Mouse (Mus musculus): ENCODE results near the gene Oas1c.
"Not testable (repeated sequence)": the region's sequence is repeated elsewhere in the genome, so short reads cannot be mapped to it uniquely, and the experiment has no call there.

Gene Oas1c

DNA sequence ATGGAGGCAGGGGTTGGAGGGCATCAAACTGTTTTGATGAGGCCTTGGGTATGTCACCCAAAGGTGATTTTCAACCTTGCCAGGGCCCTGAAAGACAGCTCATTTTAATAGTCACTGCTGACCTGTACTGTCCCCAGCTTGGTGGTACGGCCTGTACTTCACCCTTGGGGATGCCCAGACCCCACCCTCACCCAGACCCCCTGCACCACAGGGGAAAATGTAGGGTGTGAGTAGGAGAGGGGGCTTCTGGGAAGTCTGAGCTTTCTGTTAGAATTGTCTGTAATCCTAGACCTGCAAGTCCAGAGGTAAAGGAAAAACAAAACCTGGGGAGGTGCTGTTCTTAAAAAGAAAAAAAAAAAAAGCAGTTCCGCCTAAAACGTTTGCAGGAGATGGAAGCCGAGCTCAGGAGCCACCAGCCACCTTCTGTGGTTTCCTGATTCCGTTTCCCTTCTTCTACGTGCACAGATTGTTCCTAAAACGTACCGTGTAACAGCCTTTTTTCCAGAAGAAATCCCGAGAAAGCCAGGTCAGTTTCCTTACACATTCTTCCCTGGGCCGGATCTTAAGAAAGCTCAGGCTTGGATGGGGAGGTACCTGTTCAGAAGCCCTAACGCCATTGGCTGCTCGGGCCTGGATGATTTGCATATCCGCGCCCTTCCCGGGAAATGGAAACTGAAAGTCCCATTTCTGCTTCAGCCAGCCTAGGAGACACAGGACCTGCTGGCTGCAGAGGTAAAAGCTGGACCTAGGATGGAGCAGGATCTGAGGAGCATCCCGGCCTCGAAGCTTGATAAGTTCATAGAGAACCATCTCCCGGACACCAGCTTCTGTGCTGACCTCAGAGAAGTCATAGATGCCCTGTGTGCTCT is at the start of gene Oas1c:
Oas1c (minus strand) TSS at position 564 of the 869 bp plus-strand sequence.
- peak; percentile 85 for DNase-seq

DNA sequence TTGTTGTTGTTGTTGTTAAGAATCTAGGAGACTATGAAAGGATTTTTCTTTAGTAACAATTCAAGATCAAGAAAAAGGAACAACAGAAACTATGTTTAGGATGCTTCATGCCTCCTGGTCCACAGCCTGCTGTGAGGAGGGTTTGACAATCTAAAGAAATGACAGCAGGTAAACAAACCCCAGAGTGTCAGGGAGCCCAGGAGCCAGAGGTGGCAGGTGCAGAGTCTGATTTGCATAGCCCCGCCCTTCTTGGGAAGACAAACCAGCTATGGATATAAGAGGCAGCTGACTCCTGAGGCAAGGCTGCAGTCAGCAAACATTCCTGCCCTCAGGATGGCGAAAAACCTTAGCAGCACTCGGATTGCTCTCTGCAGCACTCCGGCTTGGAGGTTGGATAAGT is 48.8 kb upstream of the Oas1c start, which contains the start of gene Oas1h:
Oas1h (plus strand) TSS at position 301 of the 400 bp plus-strand sequence.
- DNase-seq, result no peak

DNA sequence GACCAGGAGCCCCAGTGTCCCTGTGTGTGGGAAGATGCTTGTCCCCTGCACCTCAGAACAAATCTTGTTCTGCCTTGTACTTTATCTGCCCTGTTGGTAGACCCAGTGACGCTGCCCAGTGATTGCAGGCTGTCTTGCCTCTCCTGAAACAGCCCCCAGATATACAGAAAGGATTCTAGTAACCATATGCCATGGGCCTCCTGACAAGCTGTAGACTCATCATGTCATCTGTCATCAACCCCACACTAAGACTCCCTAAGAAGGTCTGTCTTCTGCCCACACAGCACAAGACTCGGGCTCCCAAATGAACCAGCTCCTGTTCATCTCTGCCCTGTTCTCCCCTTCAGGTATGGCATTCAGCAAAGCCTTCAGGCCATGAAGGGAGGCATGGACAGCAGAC is 46.9 kb upstream of the Oas1c start:
- DNase-seq, result no peak

DNA sequence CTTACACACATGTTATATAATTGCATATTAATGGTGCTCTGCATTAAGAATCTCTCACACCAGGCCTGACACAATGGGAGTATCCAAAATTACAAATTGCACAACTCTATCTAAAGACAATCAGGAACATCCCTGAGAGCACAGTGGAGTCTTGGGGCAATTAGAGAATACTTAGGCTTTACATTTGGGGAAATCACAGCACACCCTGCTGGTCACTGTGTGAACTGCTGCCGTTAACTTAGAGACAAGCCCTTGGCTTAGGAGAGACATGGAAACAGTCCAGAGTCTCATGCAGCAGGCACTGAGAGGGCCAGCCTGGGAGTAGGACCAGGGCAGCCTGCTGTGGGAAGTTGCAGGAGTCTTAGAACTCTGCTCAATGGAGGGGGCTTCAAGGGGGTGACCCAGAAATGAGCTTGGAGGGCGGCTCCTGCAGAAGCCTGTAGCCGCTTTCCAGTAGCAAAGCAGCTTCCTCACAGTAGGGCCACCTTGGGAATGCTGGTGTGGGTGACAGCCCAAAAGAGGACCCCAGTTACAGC is 37.4 kb upstream of the Oas1c start:
- DNase-seq, result peak; percentile 43

DNA sequence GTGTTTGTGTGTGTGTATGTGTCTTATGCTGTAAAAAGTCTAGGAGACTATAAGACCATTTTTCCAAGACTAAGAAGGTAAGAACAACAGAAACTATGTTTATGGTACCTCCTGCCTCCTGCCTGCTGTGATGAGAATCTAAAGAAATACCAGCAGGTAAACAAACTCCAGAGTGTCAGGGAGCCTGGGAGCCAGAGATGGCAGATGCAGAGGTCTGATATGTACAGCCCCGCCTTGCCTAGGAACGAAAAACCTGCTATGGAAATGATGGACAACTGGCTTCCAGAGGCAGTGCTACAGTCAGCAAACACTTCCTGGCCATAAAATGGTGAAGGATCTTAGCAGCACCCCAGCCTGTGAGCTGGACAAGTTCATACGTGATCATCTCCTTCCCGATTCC is 34.8 kb upstream of the Oas1c start, which contains the start of gene Oas1f:
Oas1f (plus strand) TSS at position 301 of the 400 bp plus-strand sequence.
- no peak for DNase-seq

DNA sequence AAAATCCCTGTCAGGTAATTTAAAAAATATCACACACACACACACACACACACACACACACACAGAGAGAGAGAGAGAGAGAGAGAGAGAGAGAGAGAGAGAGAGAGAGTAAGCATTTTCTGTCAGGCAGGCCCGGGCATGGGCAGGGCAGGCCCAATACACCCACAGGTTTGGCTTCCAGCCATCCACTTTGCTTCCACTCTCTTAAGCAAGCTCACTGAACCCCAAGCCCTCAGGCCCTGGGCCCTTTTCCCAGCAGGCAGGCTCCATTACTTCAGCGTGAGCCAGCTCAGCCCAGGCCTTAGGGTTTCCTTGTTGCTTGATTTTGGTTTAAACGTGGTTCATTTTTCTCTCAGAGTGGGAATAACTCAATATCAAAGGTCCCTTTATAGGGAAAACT is 32.4 kb upstream of the Oas1c start:
- no peak for DNase-seq

DNA sequence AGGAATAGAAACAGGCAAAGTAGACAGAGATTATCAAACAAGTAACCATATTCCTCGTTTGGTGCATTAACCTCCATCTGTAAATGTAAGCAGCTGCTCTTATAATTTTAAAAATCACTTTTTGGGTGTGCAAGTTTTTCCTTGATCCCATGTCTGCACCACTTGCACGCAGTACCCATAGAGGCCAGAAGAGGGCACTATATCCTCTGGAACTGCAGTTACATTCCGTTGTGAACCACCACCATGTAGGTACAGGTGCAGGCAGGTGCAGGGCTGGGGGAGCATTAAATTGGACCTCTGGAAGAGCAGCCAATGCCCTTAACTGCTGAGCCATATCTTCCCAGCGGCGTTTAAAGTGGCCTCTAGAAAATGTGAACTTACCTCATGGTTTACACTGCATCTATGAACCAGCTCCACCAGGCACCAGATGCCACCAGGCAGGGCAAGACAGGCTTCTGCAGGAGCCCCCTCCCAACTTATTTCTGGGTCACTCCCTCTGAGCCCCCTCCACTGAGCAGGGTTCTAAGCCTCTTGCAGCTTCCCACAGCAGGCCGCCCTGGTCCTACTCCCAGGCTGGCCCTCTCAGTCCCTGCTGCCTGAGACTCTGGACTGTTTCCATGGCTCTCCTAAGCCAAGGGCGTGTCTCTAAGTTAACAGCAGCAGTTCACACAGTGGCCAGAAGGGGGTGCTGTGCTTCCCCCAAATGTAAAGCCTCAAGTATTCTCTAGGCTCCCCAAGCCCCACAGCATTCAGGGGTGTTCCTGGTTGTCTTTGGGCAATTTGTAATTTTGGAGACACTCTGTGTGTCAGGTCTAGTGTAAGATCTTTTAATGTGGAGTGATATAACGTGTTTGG is 24.6 kb upstream of the Oas1c start:
- peak; percentile 63 for DNase-seq

DNA sequence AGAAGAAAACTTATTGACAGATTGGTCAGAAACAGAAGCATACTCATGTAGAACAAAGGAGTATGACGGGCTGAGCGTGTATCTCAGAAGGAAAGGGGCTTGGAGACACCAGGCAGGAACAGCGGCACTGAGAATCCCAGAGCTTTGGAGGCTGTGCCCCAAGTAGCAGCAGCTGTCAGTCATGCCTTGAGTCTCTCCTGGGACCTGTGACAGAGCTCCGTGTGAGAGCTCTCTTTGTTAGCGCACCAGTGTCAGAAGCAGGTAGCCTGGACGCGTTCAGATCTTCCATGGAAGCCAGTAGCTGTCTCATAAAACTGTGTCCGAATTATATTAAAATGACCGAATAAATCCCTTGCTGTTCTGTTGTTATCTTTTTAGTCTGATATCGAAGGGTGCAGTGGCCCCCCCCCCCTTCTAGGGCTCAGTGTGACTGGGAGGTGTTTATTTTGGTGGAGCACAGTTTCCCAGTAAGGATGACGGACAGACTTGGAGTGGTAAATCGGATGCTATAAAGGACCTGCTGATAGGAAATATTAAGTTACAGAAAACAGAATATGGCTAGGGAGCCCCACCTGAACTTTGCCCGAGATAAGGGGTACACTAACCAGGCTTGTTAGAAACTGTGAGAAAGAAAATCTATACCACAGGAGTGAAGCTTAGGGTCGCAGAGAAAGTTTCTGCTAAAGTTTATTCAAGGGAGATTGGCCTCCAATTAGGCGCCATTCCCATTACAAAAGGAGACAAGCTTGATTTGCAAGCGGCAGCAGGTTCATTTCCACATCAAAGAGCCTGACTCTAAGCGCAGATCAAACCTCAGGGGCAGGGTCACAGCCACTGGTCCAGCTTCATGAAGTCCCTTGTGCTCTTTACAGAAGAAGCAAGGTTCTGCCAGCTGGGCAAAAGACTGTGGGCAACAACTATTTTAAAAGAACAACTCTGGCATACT is 21.3 kb upstream of the Oas1c start:
- no peak for DNase-seq

DNA sequence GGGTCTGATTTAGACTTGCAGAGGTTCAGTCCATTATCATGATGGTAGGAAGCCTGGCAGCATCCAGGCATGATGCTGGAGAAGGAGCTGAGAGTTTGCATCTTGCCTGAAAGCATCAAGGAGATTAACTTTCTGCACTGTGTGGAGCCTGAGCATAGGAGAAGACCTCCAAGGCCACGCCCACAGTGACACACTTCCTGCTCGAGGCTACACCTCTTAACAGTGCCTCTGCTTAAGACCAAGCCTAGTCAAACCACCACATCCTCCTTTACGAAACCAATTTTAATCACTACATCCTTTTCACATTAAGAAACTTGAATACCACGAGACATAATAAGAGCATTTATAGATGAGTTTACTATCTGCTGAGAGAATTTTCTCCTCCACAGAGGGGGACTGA is 18.7 kb upstream of the Oas1c start:
- DNase-seq, result peak; percentile 19

DNA sequence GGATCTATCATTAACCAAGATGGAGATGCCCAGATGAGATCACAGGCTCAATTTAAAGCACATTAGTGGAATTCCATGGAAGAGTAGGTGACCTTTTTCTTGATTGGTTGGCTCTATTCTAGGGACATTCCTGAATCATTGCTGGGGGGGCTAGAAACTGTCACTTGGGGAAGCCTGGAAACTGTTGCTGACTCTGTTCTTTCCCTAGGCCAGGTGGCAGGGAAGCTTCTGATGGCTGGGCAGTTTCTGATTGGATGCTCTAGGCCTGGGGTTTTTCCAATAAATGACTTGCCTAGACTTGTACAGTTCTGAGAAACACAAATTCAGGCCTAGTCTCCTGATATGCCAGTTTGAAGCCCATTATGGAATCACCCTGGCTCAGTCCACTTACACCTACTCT is 6.7 kb upstream of the Oas1c start:
- no peak for DNase-seq

DNA sequence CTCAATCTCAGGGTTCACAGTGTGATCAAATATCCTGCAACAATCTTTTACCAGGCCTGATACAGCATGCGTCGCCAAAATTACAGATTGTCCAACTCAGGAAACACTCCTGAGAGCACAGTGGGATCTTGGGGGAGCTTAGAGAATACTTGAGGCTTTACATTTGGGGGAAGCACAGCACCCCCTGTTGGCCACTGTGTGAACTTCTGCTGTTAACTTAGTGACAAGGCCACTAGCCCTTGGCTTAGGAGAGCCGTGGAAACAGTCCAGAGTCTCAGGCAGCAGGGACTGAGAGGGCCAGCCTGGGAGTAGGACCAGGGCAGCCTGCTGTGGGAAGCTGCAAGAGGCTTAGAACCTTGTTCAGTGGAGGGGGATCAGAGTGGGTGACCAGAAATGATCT is 3.6 kb upstream of the Oas1c start:
- peak; percentile 61 for DNase-seq

DNA sequence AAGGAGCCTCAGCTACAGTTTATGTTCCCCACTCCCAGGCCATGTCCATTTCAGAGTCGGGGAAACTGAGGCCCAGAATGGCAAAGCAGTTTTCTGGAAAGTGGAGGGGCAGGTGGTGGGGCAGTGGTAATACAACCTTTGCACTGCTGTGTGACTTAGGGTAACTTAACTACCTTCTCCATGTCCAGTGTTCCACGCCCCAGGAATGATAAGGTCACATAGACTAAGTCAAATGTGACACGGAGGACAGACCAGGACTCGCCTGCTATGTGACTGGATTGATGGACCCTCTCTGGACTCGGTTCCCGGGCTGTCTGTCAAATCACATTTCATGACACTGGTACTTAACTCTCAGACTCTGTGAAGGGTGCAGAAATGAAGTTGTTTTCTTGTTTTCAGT is 709 bp upstream of the Oas1c start:
- no peak for DNase-seq

DNA sequence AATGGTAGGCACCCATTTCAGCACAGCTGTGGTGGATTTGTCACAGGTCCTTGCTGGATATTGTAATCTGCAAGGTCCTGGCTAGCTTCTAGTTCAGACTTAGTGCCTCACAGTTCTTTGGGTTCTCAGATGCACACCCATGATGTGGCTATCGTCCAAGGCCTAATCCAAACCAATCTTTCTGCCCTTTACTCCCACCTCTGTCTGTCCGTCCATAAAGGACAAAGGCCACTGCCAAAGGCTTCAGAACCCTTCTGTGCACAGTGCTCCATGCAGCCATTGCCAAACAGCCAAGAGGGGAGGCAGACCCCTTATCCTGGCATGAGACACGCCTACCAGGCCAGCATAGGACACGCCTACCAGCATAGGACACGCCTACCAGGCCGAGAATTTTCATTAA is 3.1 kb downstream of the Oas1c start:
- DNase-seq, result no peak

DNA sequence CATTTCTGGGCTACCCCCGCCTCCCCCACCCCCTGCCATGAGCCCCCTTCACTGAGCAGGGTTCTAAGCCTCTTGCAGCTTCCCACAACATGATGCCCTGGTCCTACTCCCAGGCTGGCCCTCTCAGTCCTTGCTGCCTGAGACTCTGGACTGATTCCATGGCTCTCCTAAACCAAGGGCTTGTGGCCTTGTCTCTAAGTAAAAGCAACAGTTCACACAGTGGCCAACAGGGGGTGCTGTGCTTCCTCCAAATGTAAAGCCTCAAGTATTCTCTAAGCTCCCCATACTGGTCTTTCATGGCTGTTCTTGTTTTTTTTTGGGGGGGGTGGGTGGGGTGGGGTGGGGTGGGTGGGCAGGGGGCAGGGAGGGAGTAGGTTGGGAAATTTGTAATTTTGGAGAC is 5.9 kb downstream of the Oas1c start:
- peak; percentile 68 for DNase-seq

DNA sequence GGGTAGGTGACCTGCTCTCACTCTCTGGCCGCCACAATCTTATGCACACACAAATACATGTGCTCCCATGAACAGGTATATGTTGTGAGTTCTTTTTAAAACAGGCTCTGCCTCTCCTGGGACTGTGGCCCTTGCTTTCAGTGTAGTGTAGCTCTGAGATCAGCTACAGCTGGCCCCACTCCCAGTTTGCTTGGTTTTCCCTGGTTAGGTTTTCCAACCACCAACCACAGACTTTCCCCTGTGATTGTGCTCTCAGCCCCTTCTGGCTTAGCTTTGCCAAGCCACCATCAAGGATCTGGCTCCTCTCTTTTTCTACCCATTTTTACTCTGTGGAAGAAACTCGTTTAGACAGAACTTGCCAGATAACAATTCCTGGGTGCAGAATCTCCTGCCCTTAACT is 8.7 kb downstream of the Oas1c start:
- DNase-seq, result no peak

DNA sequence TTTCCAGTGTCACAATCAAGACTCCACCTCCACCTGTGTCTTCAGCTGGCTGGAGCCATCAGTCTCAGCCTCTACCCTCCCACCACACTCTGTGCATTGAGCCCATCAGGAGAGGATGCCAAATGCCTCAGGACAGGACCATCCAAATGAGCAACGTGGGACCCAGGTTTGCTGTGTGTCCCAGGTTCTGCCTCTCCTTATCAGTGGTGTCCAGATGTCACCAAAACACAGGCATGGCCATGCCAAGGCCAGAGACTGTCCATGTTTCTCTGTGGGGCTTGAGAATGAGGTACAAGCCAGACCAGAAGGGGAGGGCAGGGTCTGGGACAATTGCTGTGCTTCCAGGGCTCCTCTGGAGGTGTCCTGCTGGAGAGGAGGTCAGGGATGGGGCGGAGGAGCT is 13.4 kb downstream of the Oas1c start:
- DNase-seq, result not testable (repeated sequence)

DNA sequence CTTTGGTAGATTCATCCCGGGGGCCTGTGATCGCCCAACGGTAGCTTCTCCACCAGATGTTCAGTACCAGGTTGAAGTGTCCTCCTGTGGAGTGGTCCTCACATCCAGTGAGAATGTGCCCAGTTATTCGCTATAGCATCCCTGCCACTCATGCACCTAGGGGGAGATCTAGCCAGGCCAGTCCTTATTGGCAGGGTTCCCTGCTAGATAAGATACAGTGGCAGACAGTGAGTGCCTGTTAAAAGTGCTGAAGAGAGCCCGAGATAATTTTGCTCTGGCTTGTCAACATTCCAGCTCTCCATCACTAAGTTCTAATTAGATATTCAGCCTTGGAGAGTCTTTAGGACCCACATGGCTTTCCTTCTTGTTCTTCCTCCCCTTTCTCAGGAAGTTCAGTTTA is 14.2 kb downstream of the Oas1c start:
- DNase-seq, result not testable (repeated sequence)

DNA sequence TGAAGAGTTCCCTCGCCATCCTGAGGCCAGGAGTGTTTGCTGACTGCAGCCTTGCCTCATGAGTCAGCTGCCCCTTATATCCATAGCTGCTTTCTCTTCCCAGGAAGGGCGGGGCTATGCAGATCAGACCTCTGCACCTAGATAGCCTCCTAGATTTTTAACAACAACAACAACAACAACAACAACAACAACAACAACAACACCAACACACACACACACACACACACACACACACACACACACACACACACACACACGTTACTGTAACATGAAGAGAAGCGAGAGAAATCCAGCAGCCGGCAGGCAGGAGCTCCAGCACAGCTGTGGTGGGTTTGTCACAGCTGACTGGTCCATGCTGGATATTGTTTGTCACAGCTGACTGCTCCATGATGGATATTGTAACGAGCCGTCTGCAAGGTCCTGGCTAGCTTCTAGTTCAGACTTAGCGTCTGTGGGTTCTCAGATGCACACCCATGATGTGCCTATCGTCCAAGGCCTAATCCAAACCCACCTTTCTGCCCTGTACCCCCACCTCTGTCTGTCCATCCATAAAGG is 16.8 kb downstream of the Oas1c start, which contains the start of gene Oas1e:
Oas1e (minus strand) TSS at position 51 of the 555 bp plus-strand sequence.
- DNase-seq, result not testable (repeated sequence)

DNA sequence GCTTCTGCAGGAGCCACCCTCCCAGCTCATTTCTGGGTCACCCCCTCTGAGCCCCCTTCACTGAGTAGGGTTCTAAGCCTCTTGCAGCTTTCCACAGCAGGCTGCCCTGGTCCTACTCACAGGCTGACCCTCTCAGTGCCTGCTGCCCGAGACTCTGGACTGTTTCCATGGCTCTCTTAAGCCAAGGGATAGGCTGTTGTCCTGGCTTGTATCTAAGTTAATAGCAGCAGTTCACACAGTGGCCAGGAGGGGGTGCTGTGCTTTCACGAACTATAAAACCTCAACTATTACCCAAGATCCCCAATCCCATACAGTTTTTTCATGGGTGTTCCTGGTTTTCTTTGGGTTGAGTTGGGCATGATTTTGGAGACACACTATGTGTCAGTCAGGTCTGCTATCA is 19.3 kb downstream of the Oas1c start:
- DNase-seq, result peak; percentile 55

DNA sequence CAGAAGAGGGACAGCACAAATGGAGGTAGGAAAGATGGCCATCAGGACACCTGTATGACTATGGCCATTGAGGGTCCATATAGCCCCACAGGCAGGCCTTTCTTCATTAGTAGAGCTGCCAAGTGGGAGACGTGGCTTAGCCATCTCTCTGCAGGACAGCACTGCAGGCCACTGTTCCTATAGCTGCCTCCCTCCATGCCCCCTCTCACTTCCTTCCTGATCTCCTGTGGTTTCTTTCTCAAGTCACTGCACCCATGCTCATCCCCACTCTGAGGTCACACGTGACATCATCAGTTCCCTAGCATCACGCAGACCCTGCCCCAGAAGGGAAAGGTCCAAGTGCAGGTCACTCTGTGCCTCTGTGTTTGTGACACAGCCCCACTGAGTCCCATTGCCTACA is 25.3 kb downstream of the Oas1c start:
- DNase-seq, result no peak

DNA sequence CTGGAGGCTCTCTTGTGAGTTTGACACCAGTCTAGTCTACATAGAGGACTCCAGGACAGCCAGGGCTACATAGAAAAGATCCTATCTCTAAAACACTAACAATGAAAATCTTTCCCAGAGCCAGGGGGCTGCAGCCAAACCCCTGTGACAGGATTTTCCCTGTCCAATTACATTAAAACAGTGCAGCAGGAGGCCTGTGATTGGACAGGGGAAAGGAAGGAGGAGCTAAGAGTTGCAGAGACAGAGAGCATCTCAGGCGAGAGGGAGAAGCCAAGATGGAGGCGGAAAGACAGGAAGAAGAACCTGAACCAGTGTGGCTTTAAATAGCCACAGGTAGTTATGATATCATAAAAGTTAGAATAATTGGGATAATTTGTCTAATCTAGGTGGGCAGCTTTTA is 29.9 kb downstream of the Oas1c start:
- DNase-seq, result no peak

DNA sequence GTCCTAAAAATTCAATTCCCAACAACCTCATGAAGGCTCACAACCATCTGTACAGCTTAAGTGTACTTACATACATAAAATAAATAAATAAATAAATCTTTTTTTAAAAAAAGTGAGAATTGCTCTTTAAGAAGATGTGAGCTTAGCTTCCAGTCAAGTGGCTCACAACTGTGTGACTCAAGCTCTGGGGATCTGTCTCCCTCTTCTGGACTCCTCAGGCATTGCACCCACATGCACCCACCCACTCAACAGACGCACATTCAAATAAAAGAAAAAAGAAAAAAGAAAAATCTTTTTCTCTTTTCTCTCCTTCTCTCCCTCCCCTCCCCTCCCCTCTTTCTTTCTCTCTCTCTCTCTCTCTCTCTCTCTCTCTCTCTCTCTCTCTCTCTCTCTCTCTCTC is 30.7 kb downstream of the Oas1c start:
- DNase-seq, result no peak

All from thymus, postnatal 25 days (tissue).